Mouse (Mus musculus) adipocyte (in vitro differentiated cells): ENCODE measurements around the gene Rho.

ENCODE experiments used
- DNase-seq: peaks from one replicate; pipeline ENCODE4 v3.0.0-alpha.2; 2016; ENCODE audit warnings: low spot score

The Rho gene

GRCm38 (mm10) chr6:115956418-115956921 is 24.9 kb downstream of the Rho start:
- no peak for DNase-seq

DNA sequence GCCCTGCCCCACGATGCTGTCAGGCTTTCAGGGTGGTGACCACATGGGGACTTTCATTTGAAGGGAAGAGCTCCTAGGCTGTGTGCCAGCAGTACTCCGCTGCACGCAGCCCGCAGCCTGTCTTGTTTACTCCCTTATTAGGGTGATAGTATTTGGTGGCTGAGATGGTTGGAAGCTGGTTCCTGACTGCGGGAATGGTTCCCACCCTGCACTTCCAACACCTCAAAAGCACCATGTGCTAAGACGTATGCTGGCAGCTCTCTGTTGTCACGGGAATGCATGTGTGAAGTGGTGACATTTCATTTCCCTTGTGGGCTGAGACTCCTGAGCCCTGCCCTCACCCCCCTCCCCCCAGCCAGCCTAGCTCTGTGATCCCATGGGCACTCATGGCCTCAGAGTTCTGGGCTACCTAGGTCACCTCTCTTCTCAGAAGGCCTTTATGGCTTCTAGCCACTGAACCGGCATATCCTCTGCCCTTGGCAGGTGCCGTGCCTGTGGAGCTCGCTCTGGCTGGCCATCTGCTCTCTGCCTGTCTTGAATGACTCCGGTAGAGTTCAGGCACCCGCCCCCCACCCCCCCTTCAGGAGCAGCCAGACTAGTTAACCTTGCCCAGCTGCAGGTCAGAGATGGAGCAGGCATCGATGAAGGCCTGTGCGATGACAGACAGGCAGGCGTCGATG is 25.5 kb downstream of the Rho start:
- peak; percentile 68 for DNase-seq

DNA sequence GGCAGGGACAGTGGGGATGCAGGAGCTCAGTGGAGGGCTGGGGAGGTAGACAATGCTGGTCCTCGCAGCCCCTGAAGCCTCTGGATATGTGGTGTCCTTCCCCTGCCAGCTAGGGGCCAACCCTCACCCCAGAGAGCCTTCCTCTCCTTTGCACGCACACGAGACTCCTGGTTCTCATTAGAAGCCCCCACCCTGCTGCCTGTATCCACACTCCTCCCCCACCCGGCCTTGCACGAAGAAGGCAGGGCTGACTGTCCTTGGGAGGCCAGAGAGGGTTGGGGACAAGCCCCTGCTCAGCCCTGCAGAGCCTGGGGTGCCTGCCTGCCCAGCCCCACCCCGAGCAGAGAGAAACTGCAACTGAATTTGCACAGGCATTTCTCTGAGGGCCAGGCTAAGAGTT is 26.1 kb downstream of the Rho start:
- no peak for DNase-seq

DNA sequence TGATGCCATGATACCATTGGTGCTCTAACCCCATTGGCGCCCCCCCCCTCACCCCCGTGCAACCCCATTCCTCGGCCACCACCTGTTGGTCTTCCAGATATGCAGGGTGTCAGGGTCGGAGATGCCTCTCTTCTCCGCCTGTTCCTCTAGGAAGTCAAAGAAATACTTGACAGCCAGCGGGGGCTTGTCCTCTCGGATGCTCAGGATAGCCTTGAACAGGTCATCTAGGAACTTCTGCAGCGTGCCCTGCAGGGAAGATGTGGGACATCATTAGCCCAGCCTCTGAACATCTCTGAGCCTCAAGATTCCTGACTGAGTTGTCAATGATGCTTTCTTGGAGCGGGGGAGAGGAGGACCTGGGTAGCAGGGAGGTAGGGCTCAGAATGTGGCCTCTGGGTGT is 26.9 kb downstream of the Rho start:
- no peak for DNase-seq

GRCm38 (mm10) chr6:115959151-115959691 is 27.7 kb downstream of the Rho start:
- DNase-seq, result peak; percentile 98

GRCm38 (mm10) chr6:115960322-115960721 is 28.8 kb downstream of the Rho start:
- DNase-seq, result no peak

DNA sequence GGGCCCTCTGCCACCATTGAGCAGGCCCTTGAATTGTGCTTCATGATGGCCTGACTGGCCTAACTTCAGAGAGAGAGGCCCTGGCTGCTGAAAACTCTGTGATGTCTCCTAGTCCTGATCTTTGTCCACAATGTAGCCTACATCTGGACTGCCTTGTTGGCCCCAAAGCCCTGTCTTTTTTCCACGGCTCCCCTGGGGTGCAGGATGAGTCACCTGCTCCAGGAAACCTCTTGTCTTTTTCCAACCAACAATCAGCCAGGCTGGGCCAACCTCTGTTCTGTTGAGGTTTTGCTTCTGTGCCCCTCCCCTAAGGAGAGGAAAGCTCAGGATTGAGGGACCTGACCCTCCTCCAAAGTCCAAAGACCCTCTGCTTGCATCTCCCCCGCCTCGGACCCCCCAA is 30.2 kb downstream of the Rho start:
- DNase-seq, result peak; percentile 43

- DNase-seq, result no peak
These were observed 31.0 kb downstream of the Rho start for GRCm38 (mm10) chr6:115962439-115963085.

GRCm38 (mm10) chr6:115963656-115964055 is 32.1 kb downstream of the Rho start:
- DNase-seq, result no peak

GRCm38 (mm10) chr6:115966227-115966966 is 34.8 kb downstream of the Rho start:
- DNase-seq, result no peak

- peak; percentile 67 for DNase-seq
These were observed 35.8 kb downstream of the Rho start for GRCm38 (mm10) chr6:115967291-115967880.

DNA sequence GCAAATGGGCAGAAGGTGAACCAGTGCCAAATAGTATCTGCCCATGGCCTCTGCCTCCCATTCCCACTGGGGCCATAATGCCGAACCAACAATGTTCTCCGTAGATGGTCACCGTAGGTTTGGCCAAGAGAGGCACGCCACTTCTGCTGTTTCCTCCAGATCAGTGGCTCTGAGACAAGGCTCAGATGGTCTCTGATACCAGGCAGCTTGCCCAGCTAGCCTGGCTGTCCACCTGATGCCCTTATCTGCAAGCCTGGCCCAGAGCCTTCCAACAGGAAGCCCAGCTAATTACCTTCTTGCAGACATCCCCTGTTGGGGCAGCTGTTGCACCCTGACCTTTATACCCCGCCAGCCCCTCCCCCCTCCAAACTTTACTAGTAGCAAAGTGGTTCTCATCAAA is 36.5 kb downstream of the Rho start:
- DNase-seq, result peak; percentile 49

- DNase-seq, result no peak
These were observed 37.2 kb downstream of the Rho start for GRCm38 (mm10) chr6:115968700-115969099.

DNA sequence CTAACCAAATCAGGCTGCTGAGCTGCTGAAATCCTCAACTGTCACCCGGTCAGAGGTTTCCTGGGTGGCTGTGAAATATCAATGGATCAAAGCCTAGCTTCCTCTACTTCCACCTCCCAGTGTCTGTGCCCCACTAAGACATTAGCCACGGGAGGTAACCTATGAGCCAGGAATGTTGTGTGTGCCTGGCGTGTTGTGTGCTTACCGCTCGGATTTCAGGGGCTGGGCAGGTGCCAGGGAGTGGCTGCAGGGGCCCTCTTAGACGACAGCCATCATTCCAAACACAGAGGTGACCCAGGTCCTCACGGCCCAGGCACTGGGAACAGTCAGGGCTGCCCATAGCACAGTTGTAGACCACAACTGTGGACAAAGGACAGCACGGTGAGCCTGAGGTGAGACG is 37.6 kb downstream of the Rho start:
- no peak for DNase-seq

- no peak for DNase-seq
These were observed 38.4 kb downstream of the Rho start for GRCm38 (mm10) chr6:115969952-115970351.

GRCm38 (mm10) chr6:115971273-115972060 is 39.9 kb downstream of the Rho start:
- DNase-seq, result no peak

GRCm38 (mm10) chr6:115972083-115972764 is 40.7 kb downstream of the Rho start:
- no peak for DNase-seq

DNA sequence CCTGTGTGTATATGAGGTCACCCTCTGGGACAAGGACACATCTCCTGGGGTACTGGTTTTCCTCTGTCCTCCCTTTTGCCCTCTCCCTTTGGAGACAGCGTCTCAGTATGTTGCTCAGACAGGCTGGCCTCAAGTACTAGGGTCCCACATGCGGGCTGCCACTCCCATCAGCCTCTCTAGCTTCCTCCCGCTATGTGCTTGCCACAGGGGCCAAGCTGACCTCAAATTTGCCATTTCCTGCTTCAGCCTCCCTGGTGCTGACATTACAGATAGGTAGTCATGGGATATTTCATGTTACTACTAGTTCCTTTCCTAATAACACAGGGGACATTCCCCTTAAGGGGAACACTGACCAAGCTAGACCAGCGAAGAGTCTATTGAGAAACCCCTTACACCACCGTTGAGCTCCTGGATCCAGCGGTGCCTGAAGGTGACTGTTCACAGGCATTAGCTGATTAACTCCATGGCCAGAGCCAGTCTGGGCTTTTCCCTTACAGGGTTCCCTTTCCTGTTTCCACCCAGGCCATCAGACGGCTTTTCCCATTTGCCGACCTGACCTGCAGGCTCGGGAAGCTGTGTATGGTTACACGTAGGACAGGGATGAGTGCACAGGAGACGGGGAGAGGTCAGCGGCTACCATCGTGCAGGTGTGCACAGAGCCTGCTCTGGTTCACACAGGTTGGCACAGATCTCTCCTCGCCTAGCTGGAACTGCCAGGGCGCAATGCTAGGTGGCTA is 41.8 kb downstream of the Rho start:
- no peak for DNase-seq

DNA sequence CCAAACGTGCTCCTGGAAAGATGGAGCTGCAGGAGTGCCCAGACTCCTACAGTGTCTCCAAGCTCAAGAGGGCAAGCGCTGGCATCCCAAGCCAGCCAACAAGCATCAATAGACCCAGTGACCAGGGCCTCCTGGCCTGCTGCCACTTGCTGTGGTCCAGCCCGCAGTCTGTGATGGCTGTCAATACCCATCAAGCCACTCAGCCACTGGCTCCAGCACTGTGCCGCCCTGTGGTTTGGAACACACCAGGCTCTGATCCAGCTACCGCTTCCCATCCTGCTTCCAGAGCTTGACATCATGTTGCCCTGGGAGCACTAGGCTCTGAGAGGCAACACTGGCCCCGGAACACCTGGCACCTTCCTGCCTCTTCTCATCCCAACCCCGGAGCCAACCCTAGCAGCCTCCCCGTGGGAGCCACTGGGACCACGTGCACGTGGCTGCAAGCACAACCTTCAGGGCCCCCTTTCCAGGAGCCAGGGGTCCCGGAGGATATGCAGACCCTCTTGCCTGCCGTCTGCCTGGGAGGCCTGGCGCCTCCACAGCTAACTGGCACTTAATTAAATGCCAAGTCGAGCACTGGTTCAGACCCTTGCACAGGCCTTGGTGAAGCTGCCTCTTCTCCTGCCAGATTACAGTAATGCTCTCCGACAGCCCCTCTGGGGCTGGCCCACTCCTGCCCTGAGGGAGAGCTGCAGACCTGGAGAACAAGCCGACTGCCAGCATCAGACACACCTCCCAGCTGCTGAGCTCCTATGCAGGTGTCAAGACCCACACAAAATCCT is 42.5 kb downstream of the Rho start:
- no peak for DNase-seq
